Mouse (Mus musculus) A20 (cell line): Measurements from ENCODE around the gene Cemip.

Source experiments
- DNase-seq: peaks from one replicate; pipeline ENCODE4 v3.0.0-alpha.2; 2011; ENCODE audit warnings: low read depth, low spot score

Gene Cemip

DNA sequence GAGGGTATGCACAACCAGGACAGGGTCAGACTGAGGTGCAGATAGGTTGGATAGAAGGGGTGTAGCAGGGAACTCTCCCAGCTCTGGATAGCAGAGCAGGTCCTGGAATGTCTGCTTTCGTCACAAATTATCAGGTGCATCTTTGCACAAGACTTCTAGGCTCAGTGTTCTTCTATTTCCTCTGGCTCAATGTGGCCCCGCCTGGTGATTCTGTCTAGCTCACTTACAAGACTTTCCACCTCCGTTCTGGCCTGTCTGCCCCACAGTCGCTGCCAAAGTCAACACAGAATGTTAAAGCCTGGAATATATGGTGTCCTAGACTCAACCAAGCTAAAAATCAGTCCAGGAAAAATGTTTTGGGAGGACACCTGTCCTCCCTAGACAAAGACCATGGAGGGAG lies 57.9 kb downstream of the Cemip start:
- no peak for DNase-seq

DNA sequence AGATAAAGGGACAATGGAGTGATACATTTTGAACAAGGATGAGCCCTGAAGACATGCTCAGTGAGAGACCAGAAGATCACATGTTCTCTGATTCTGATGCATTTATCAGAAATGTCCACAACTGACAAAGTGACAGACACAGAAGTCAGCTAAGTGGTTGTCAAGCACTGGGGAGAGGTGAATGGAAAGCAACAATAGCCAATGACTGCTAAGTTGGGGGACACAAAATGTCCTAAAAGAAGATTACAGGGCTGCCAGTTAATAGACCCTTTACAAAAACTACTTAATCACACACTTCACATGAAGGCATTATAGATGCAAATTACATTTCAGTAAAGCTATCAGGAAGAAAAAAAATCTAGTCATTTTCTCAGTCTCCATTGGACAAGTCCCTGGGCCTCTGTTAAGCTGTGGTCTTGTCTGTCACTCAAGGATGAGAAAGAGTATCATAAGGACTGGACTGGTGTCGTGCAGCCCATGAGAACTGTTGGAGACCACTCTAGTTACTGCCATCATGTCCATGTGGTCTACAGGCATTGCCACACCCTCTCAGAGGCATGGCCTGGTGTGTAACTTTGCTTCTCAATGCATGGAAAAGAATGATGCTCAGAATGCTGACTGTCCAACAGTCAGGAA lies 59.2 kb downstream of the Cemip start:
- no peak for DNase-seq

- DNase-seq: no peak
Observed at GRCm38 (mm10) chr7:84026090-84026489, 60.2 kb downstream of the Cemip start.

DNA sequence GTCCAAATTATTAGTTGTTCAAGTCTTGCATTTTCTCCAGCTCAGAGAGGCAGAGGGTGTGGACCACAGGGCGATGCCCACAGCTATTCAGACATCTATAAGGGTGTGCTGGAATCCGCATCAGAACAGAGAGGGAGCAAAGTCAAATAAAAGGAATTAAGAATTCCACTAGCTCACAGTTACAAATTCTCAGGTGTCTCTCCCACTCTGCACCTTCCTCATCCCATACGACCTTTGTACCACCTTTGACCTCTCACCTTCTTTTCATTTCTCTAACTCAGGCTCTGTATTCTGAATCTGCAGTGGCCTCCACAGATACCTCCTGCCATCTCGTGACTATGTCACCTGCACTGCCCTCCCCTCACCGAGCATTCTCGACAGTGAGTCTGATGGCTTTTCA lies 62.8 kb downstream of the Cemip start:
- no peak for DNase-seq

GRCm38 (mm10) chr7:84022462-84022861 lies 63.8 kb downstream of the Cemip start:
- no peak for DNase-seq

GRCm38 (mm10) chr7:84019381-84019780 lies 66.9 kb downstream of the Cemip start:
- no peak for DNase-seq

DNA sequence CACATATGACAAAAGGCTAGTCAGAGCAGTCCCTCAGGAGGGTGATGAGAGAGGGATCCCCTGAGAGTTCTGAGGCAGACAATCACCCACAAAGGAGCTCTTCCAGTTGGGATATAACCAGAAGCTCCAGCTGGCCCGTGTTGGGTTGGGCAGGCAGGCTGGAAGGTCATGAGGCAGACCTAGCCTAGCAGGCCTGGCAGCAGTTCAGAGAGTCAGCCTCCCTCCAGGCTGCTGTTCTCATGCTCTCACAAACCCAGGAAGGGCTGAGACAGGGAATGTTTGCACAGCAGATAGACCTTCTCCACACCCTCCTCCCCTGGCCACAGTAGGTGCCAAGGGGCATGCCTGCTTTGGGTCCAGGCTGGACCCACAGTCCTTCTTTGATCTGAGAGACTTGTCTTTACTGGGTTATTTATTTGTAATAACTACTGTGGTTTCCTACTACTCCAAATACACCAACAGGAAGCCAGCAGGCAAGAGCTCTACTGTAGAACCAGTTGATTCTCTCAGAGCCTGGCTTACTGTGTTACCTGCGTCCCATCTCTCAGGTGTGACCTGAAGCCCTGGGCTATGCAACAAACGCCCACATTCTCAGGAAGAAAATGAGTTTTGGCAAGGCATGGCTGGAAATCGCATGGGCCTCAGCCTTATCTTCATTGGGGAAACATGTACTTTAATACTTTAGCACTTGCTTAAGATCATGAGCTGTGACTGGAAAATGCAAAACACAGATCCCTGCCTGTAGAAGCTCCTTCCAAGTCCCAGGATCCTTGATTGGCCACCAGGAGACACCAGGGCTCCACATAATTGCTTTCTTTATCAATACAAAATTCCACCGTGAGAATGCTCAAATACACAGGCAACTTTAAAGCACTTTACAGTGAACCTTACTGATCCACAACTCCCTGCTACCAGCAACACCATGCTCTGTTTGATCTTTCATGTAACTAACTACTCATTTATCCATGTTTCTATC lies 67.7 kb downstream of the Cemip start:
- no peak for DNase-seq

- no peak for DNase-seq
Observed at GRCm38 (mm10) chr7:84015050-84015449, 71.3 kb downstream of the Cemip start.

GRCm38 (mm10) chr7:84013656-84014055 lies 72.6 kb downstream of the Cemip start:
- DNase-seq: no peak

DNA sequence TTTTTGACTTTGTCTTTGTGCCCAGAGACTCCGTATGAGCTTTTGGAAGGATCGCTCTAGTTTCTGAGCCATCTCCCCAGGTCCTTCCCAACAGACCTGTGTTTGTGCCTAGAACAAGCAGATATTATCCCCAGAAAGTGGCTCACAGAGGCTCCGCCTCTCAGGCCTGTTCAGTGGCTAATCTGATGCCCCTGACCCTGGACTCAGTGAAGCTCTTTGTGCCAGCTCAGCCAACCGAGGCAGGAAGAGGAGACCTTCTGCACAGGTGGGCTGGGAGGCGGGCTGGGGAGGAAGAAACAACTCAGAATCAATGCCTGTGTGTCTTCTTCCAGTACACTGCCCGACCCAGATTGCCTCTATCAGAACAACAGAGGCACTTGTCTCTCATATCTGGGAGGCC lies 81.9 kb downstream of the Cemip start:
- DNase-seq: no peak

- no peak for DNase-seq
Observed at GRCm38 (mm10) chr7:84001516-84001915, 84.8 kb downstream of the Cemip start.

- DNase-seq: no peak
Observed at GRCm38 (mm10) chr7:84000671-84001070, 85.6 kb downstream of the Cemip start.

DNA sequence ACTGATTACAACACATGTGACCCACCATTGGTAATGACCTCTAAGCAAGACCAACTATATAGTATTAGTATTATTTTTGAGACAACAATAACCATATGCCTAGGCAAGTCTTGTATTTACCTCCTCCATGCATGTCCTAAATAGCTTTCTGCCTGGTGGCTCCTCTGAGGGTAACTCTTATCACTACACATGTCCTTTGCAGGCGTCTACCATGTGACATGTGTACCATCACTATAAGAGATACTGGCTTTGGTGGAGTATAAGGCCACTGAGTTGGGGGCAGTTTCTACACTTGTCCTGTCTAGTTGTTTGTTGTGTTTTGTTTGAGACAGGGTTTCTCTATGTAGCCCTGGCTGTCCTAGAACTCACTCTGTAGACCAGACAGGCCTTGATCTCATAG lies 86.7 kb downstream of the Cemip start:
- no peak for DNase-seq

DNA sequence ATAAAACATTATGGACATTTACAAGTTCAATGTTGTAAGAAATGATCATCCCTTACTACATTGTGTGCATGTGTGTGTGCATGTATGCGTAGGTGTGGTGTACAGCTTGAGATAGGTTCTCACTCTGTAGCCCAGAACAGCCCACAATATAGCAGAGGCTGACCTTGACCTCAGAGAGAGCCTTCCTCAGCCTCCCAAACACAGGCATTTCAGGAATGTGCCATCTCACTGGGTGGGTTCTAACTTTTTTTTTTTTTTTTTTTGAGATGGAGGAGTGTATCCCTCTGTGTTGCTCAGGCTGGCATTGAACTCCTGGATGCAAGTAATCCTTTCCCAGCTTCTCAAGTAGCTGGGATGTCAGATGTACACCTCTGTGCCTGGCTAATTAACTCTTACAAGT lies 92.0 kb downstream of the Cemip start:
- no peak for DNase-seq

DNA sequence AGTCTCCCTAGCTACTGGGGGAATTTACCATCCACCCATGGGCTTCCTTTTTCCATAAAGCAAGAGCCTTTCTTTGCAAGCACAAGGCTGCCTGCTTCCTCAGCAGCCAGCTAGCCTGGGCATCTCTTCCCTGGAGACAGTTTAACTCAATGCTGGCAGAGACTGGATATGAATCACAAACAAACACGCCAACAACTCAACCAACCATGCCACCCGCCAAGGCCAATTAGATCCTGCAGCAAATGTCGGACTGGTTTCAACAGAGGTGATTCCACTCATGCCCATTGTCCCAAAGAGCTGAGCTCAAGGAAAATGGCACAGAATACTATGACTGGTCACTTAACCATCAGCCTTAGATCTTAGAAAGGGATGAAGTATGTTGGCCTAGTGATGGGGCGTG lies 97.0 kb downstream of the Cemip start:
- DNase-seq: no peak

DNA sequence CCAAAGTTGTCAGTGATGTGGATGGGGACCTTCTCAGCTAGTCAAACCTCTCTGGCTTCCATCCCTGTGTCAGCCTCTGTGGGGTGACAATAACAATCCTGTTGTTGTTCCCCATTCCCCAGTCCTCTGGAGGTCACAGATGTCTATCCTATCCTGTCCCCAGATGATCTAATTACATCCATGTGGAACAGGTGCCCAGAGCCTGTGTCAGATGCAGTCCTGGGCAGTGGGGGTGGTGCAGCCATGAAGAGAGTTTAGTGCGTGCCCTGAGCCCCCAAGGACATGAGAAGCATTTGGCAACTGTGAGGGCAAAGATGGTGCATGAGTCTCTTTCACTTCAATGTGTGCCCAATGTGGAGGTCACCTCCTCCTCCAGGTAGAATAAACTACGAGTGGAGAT lies 100.6 kb downstream of the Cemip start:
- no peak for DNase-seq

GRCm38 (mm10) chr7:83982566-83982965 lies 103.7 kb downstream of the Cemip start:
- no peak for DNase-seq

GRCm38 (mm10) chr7:83978945-83979536 lies 107.3 kb downstream of the Cemip start:
- no peak for DNase-seq

DNA sequence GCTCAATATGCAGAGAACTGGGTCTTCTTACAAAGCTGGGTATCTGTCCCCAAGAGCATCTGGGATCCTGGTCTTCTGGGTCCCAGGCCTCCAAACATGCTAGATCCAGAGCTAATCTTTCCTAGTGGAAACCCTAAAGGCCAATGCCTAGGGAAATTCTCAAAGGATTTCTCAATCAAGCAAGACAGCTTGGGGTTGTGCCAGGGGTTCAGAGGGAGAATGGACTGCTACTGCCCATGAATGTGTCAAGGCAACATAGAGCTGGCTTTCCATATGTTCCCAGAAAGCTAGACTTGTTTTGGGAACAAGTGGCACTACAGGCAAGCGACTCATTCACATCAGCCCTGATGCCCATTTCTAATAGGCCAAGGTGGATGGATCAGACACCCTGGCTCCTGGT lies 107.9 kb downstream of the Cemip start:
- DNase-seq: no peak

GRCm38 (mm10) chr7:83976413-83976958 lies 109.8 kb downstream of the Cemip start:
- DNase-seq: no peak

DNA sequence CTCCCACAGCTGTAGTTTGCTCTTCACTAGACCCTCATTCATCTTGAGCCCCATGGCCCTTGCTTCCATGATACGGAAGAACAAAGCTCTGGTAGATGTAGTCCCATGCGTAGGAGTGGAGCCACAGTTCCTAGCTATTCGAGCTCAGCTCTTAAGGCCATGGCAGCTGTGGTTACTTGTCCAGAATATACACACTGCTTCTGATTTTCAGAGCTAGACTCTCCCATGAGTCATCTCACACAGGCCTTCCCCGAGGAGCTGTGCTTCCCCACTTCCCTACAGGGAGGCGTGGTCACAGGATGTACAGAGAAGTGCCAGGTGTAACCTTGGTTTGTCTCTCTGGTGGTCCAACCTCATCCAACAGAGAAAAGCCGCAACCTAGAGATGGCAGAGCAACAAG lies 111.0 kb downstream of the Cemip start:
- no peak for DNase-seq

DNA sequence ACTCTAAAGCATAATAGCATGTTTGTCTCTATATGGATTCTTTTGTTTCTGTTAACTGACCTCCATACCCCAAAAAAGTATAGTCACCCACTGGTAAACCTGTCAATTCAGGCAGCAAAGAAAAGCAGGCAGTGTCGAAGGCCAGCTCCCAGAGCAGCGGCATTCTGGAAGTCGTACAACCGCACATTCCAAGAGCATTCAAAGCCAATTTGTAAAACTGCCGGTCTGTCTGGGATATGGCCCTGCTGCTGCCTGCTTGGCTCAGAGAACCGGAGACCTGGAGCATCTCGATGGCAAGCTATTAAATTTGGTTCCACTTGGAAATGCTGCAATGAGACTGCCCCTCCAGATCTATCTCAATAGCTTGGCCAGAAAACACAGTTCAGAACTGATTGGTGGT lies 113.8 kb downstream of the Cemip start:
- no peak for DNase-seq
